Comparison of ENCODE assay signal across 17 mouse cellular contexts in the genomic region with DNA sequence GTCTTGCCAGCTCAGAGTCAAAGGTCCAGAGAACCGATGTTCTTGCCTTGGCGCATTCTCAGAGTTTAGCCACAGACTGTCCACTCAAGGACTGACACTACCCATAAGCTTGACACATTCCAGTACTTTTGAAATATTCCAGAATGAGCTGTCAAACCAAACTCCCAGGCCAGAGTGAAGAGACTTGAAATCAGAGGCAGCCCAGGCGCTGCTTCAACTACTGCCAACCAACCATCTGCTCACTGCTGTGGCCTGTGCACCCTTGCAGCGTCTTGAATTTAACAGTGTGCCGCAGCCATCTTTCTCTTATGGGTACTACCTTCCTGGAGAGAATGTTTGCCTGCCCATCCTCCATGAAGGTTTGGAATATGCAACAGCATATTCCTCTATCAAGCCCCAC.
DNase-seq lines count a peak whose midpoint lies in the region; ATAC-seq and TF ChIP-seq lines count a peak whose summit lies in the region.
"Had no signal": no experiment of that assay in that cellular context is flagged by ENCODE, and none has a peak within 500 bp of the region (broad histone marks: within the 10 kb centered on the region; RNA-seq: fewer than 3 reads in every experiment).

No protein-coding gene starts in this region.

- peak; percentile 43 to 61 for DNase-seq in cerebellum, postnatal 10 days
- DNase-seq in heart, postnatal 4 days: peak; percentile 11
- DNase-seq in heart, adult 11 months: no peak
- DNase-seq in brain, embryonic 14.5 days (ENCODE audit: low read depth): peak; percentile 57
- DNase-seq in lung, postnatal 10 days: peak; percentile 60
- DNase-seq in spleen, postnatal 4 days (ENCODE audit: low spot score in 2 of 2): no peak
- no peak for DNase-seq in spleen, postnatal 36 days (ENCODE audit: low spot score in 2 of 2)
- DNase-seq: adrenal gland, adult 8-10 months; cerebellum, adult 11-12 months; gastrocnemius, postnatal 14 days; kidney, adult 8-10 months; kidney, postnatal 14 days; midbrain, embryonic 14.5 days; thymus, postnatal 4 days had no signal

- TF ChIP-seq POLR2A in brain, embryonic 14.5 days (IDR thresholded peaks at IDR 0.05; ENCODE audit: borderline replicate concordance, extremely low read depth, insufficient read depth, insufficient read length, poor library complexity, severe bottlenecking): no peak

- TF ChIP-seq CTCF in brain, embryonic 14.5 days (IDR thresholded peaks at IDR 0.05; ENCODE audit: borderline replicate concordance, extremely low read depth, insufficient read depth, insufficient read length): no peak

- ATAC-seq in cerebellum, adult (ENCODE audit: insufficient number of reproducible peaks, low FRiP score, low TSS enrichment): no peak
- ATAC-seq: CD4-positive, CD25-positive, alpha-beta regulatory T cell, adult 4 months; Patski had no signal

Comparison
In these comparisons a context has a peak if more than half of its experiments do, and no peak if none do; other contexts are left out.
1. DNase-seq: peak in cerebellum, postnatal 10 days (2 of 2), heart, postnatal 4 days (single experiment), brain, embryonic 14.5 days (single experiment) and lung, postnatal 10 days (single experiment); none in heart, adult 11 months (single experiment), spleen, postnatal 4 days (0 of 2) and spleen, postnatal 36 days (0 of 2).